Comparison of ENCODE assay signal across 23 mouse cellular contexts in the genomic region with DNA sequence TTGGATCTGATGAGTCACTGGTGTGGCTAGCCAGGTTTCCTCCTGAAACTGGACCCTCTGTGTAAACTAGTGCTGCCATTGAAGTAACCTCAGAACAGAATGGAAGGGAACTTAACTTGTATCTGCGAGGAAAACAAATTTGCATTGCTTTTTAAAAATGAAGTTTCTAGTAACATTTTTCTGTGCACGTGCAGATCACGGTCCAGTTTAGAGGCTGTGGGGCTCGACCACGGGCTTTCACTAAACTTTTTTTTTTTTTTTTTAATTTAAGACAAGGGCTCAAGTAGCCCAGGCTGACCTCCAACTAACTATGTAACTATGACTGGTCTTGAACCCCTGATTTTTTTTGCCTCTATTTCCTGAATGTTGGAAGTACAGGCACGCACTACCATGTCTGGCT. TPM values are rescaled to one million over a fixed set of nuclear protein-coding genes. Genes with fewer than 3 reads are reported as not detected.
A peak's percentile ranks its signal among the peaks of the same experiment; 100 is the strongest.
DNase-seq lines count a peak whose midpoint lies in the region; ATAC-seq and TF ChIP-seq lines count a peak whose summit lies in the region.
"Had no signal": no experiment of that assay in that cellular context is flagged by ENCODE, and none has a peak within 500 bp of the region (broad histone marks: within the 10 kb centered on the region; RNA-seq: fewer than 3 reads in every experiment).

No protein-coding gene starts in this region.

- TF ChIP-seq CTCF in spleen, adult 2 months (IDR thresholded peaks at IDR 0.05; ENCODE audit: extremely low read depth, insufficient read depth, insufficient read length, insufficient replicate concordance), result no peak
- no peak for TF ChIP-seq CTCF in G1E (IDR thresholded peaks at IDR 0.05; ENCODE audit: low read depth, low read length)
- no peak for TF ChIP-seq CTCF in bone marrow, adult 2 months (IDR thresholded peaks at IDR 0.05; ENCODE audit: control insufficient read depth, insufficient read depth, low read length)

- peaks cover 63% of the 10 kb centered on the region for H3K27me3 ChIP-seq in liver, embryonic 15.5 days
- H3K27me3 ChIP-seq in liver, embryonic 12.5 days (replicated peaks), result peaks cover 28% of the 10 kb centered on the region
- no peaks in the 10 kb centered on the region for H3K27me3 ChIP-seq in spleen, adult 2 months (ENCODE audit: control insufficient read depth, insufficient read depth, low read length)
- H3K27me3 ChIP-seq in G1E (ENCODE audit: insufficient read depth, low read length), result no peaks in the 10 kb centered on the region; the same call in 1 of the 2 replicates

- H3K4me2 ChIP-seq in liver, embryonic 15.5 days, result 0 out of 2 replicates have a peak overlapping the region, but pooled peaks have one; percentile 6
- H3K4me2 ChIP-seq in liver, embryonic 12.5 days, result no peak overlapping the region; the same call in 1 of the 2 replicates
- H3K4me2 ChIP-seq: embryonic facial prominence, embryonic 12.5 days; forebrain, embryonic 12.5 days; heart, embryonic 11.5 days; heart, embryonic 15.5 days; hindbrain, embryonic 13.5 days had no signal

- H3K4me3 ChIP-seq in liver, embryonic 15.5 days (replicated peaks), result no peak overlapping the region
- no peak overlapping the region for H3K4me3 ChIP-seq in liver, embryonic 12.5 days
- peak overlapping the region; percentile 15; the same call in 1 of the 2 replicates for H3K4me3 ChIP-seq in spleen, adult 2 months (ENCODE audit: extremely low read depth, insufficient read depth, insufficient read length)
- H3K4me3 ChIP-seq in G1E (ENCODE audit: low read depth, low read length), result peak overlapping the region; percentile 60; the same call in 1 of the 2 replicates
- H3K4me3 ChIP-seq in bone marrow, adult 2 months (replicated peaks; ENCODE audit: control insufficient read depth, low read depth, low read length), result no peak overlapping the region
- H3K4me3 ChIP-seq: embryonic facial prominence, embryonic 12.5 days; forebrain, embryonic 12.5 days; heart, adult 2 months; heart, embryonic 15.5 days; hindbrain, embryonic 13.5 days had no signal

- no peak for TF ChIP-seq POLR2A in spleen, adult 2 months (IDR thresholded peaks at IDR 0.05; ENCODE audit: low read depth, low read length)
- TF ChIP-seq POLR2A in bone marrow, adult 2 months (IDR thresholded peaks at IDR 0.05; ENCODE audit: borderline replicate concordance, control insufficient read depth, low read depth, low read length), result no peak

- ATAC-seq in liver, embryonic 15.5 days (ENCODE audit: insufficient read depth), result no peak
- ATAC-seq in liver, embryonic 12.5 days, result no peak
- no peak for ATAC-seq in G1E (ENCODE audit: extremely low read depth, insufficient number of reproducible peaks, low FRiP score, poor library complexity, severe bottlenecking)
- ATAC-seq: forebrain, embryonic 16.5 days; hindbrain, postnatal 0 days; Patski had no signal

- no peak overlapping the region for H3K27ac ChIP-seq in liver, embryonic 15.5 days (replicated peaks)
- H3K27ac ChIP-seq in liver, embryonic 12.5 days, result no peak overlapping the region
- peak overlapping the region; percentile 91 for H3K27ac ChIP-seq in spleen, adult 2 months (ENCODE audit: insufficient read depth, low read length)
- peak overlapping the region; percentile 82 for H3K27ac ChIP-seq in bone marrow, adult 2 months (ENCODE audit: control insufficient read depth, insufficient read depth, low read depth, low read length, poor library complexity)
- H3K27ac ChIP-seq: embryonic facial prominence, embryonic 12.5 days; forebrain, embryonic 12.5 days; heart, adult 2 months; heart, embryonic 15.5 days; hindbrain, embryonic 13.5 days; hindbrain, postnatal 0 days had no signal

- no peaks in the 10 kb centered on the region for H3K9me3 ChIP-seq in liver, embryonic 15.5 days (replicated peaks)
- no peaks in the 10 kb centered on the region for H3K9me3 ChIP-seq in liver, embryonic 12.5 days (replicated peaks)
- H3K9me3 ChIP-seq in G1E (replicated peaks), result no peaks in the 10 kb centered on the region
- H3K9me3 ChIP-seq: embryonic facial prominence, embryonic 12.5 days; forebrain, embryonic 12.5 days; heart, embryonic 15.5 days; hindbrain, embryonic 13.5 days had no signal

- DNase-seq in spleen, adult 2 months (ENCODE audit: low read depth in 1 of 2, low spot score in 2 of 2), result no peak
- no peak for DNase-seq in spleen, postnatal 4 days (ENCODE audit: low spot score in 2 of 2)
- DNase-seq in G1E (ENCODE audit: low spot score), result no peak
- DNase-seq in adrenal gland, adult (ENCODE audit: inconsistent age in 2 of 2, low spot score in 1 of 2), result no peak
- no peak for DNase-seq in cerebellum, postnatal 36 days
- DNase-seq: adrenal gland, adult 2 months; adrenal gland, postnatal 25 days; cerebellum, adult 2 months; cerebellum, postnatal 10 days; gastrocnemius, postnatal 14 days; heart, postnatal 14 days had no signal

- peaks cover 71% of the 10 kb centered on the region for H3K4me1 ChIP-seq in liver, embryonic 15.5 days (replicated peaks)
- H3K4me1 ChIP-seq in liver, embryonic 12.5 days, result peaks cover 73% of the 10 kb centered on the region
- peaks cover 38% of the 10 kb centered on the region; the same call in 1 of the 2 replicates for H3K4me1 ChIP-seq in spleen, adult 2 months (ENCODE audit: control insufficient read depth, insufficient read depth, insufficient read length)
- H3K4me1 ChIP-seq in G1E (ENCODE audit: insufficient read depth, low read depth, low read length), result peaks cover 96% of the 10 kb centered on the region
- H3K4me1 ChIP-seq in bone marrow, adult 2 months (ENCODE audit: control insufficient read depth, insufficient read depth, low read length), result peaks cover 20% of the 10 kb centered on the region

- no peaks in the 10 kb centered on the region for H3K36me3 ChIP-seq in liver, embryonic 15.5 days (replicated peaks)
- no peaks in the 10 kb centered on the region for H3K36me3 ChIP-seq in liver, embryonic 12.5 days
- H3K36me3 ChIP-seq in spleen, adult 2 months (ENCODE audit: control insufficient read depth, insufficient read depth, low read length), result no peaks in the 10 kb centered on the region
- H3K36me3 ChIP-seq in G1E (replicated peaks), result peaks cover 4% of the 10 kb centered on the region
- H3K36me3 ChIP-seq: embryonic facial prominence, embryonic 12.5 days; forebrain, embryonic 12.5 days; heart, embryonic 15.5 days; hindbrain, embryonic 13.5 days had no signal

- 60% methylated on average over 6 of the region's 6 CpGs for WGBS in liver, embryonic 15.5 days (ENCODE audit: insufficient replicate concordance)
- WGBS in liver, embryonic 12.5 days (ENCODE audit: insufficient replicate concordance), result 59% methylated on average over 6 of the region's 6 CpGs
- 31% methylated on average over 6 of the region's 6 CpGs for WGBS in spleen, adult 2 months
- 41% methylated on average over 6 of the region's 6 CpGs for WGBS in bone marrow, adult 2 months

- no peak overlapping the region for H3K9ac ChIP-seq in liver, embryonic 15.5 days
- H3K9ac ChIP-seq in liver, embryonic 12.5 days, result no peak overlapping the region
- H3K9ac ChIP-seq: embryonic facial prominence, embryonic 12.5 days; forebrain, embryonic 12.5 days; heart, embryonic 15.5 days; hindbrain, embryonic 13.5 days had no signal

RNA-seq across cellular contexts. Expression of gene Cbfa2t3, which starts 4.0 kb away (rescaled TPM):
- polyA plus RNA-seq in liver, embryonic 15.5 days (2015; fragmentation: Nextera tagmentation; extraction: Ambion mirVana), result 3.5 and 3.6 TPM in 2 replicates
- polyA plus RNA-seq in liver, embryonic 12.5 days (2016; fragmentation: Nextera tagmentation; extraction: Ambion mirVana), result 7.7 and 8.0 TPM in 2 replicates
- 38.3 and 40.2 TPM in 2 replicates for polyA plus RNA-seq in spleen, adult 2 months (2012; rRNA removed)
- total RNA-seq in G1E (2014; fragmentation: Nextera tagmentation) (99.0 and 106 TPM in 2 replicates), G1E (2017) (18.8 and 19.9 TPM in 2 replicates)
- polyA plus RNA-seq in G1E (2012), result 287 TPM in 2 replicates
- polyA plus RNA-seq in bone marrow, adult 2 months (2011; ENCODE audit: insufficient read depth, insufficient read length, low replicate concordance, missing spikeins), result 16.3 and 58.8 TPM in 2 replicates

Comparison
In these comparisons a context has a peak if more than half of its experiments do, and no peak if none do; other contexts are left out.
1. H3K27ac ChIP-seq: peak in spleen, adult 2 months (single experiment) and bone marrow, adult 2 months (single experiment); none in liver, embryonic 15.5 days (single experiment) and liver, embryonic 12.5 days (single experiment).
2. H3K4me3 ChIP-seq: peak in spleen, adult 2 months (single experiment) and G1E (single experiment); none in liver, embryonic 15.5 days (single experiment), liver, embryonic 12.5 days (single experiment) and bone marrow, adult 2 months (single experiment).